In genomic region chr12:81604995-81605784, GRCm38 (mm10) we compare ENCODE assay signal across 33 mouse cellular contexts. TPM values are rescaled to one million over a fixed set of nuclear protein-coding genes. Genes with fewer than 3 reads are reported as not detected.
DNase-seq lines count a peak whose midpoint lies in the region; ATAC-seq and TF ChIP-seq lines count a peak whose summit lies in the region.
"Had no signal": no experiment of that assay in that cellular context is flagged by ENCODE, and none has a peak within 500 bp of the region (broad histone marks: within the 10 kb centered on the region; RNA-seq: fewer than 3 reads in every experiment).

No protein-coding gene starts in this region.

- no peaks in the 10 kb centered on the region for H3K9me3 ChIP-seq in hindbrain, embryonic 13.5 days
- H3K9me3 ChIP-seq in hindbrain, embryonic 12.5 days (replicated peaks), result no peaks in the 10 kb centered on the region
- no peaks in the 10 kb centered on the region for H3K9me3 ChIP-seq in limb, embryonic 14.5 days (ENCODE audit: control insufficient read depth, low read length)
- H3K9me3 ChIP-seq in limb, embryonic 10.5 days (replicated peaks), result no peaks in the 10 kb centered on the region
- H3K9me3 ChIP-seq in neural tube, embryonic 14.5 days (ENCODE audit: control insufficient read depth, low read length), result no peaks in the 10 kb centered on the region
- H3K9me3 ChIP-seq: embryonic facial prominence, embryonic 12.5 days; heart, embryonic 12.5 days had no signal

- H3K4me2 ChIP-seq in hindbrain, embryonic 13.5 days, result no peak overlapping the region
- H3K4me2 ChIP-seq in hindbrain, embryonic 12.5 days (replicated peaks), result no peak overlapping the region
- no peak overlapping the region for H3K4me2 ChIP-seq in limb, embryonic 14.5 days (replicated peaks; ENCODE audit: low read depth, low read length, severe bottlenecking)
- H3K4me2 ChIP-seq in neural tube, embryonic 14.5 days (ENCODE audit: low read depth, low read length), result no peak overlapping the region
- H3K4me2 ChIP-seq: embryonic facial prominence, embryonic 12.5 days; heart, embryonic 12.5 days; lung, embryonic 14.5 days; midbrain, embryonic 11.5 days had no signal

- peak overlapping the region; percentile 56 for H3K27ac ChIP-seq in hindbrain, embryonic 13.5 days
- no peak overlapping the region for H3K27ac ChIP-seq in hindbrain, embryonic 12.5 days
- H3K27ac ChIP-seq in limb, embryonic 14.5 days (replicated peaks; ENCODE audit: low read depth, low read length), result no peak overlapping the region
- H3K27ac ChIP-seq in limb, embryonic 10.5 days, result no peak overlapping the region
- no peak overlapping the region for H3K27ac ChIP-seq in neural tube, embryonic 14.5 days (ENCODE audit: low read depth, low read length)
- H3K27ac ChIP-seq: embryonic facial prominence, embryonic 12.5 days; heart, adult 2 months; liver, embryonic 14.5 days; stomach, postnatal 0 days had no signal

- H3K9ac ChIP-seq in hindbrain, embryonic 13.5 days, result no peak overlapping the region
- no peak overlapping the region for H3K9ac ChIP-seq in hindbrain, embryonic 12.5 days
- no peak overlapping the region for H3K9ac ChIP-seq in limb, embryonic 14.5 days (ENCODE audit: low read depth, low read length, severe bottlenecking)
- H3K9ac ChIP-seq in neural tube, embryonic 14.5 days (replicated peaks; ENCODE audit: low read depth, low read length), result no peak overlapping the region
- H3K9ac ChIP-seq: embryonic facial prominence, embryonic 12.5 days; heart, embryonic 12.5 days; liver, embryonic 14.5 days; lung, embryonic 14.5 days had no signal

- H3K4me3 ChIP-seq in hindbrain, embryonic 13.5 days, result no peak overlapping the region
- H3K4me3 ChIP-seq in hindbrain, embryonic 12.5 days, result no peak overlapping the region
- H3K4me3 ChIP-seq in limb, embryonic 14.5 days (replicated peaks; ENCODE audit: low read length), result no peak overlapping the region
- H3K4me3 ChIP-seq in limb, embryonic 10.5 days, result no peak overlapping the region
- no peak overlapping the region for H3K4me3 ChIP-seq in neural tube, embryonic 14.5 days (ENCODE audit: low read depth, low read length)
- H3K4me3 ChIP-seq: embryonic facial prominence, embryonic 12.5 days; heart, adult 2 months; heart, embryonic 12.5 days had no signal

- TF ChIP-seq POLR2A in limb, embryonic 14.5 days (IDR thresholded peaks at IDR 0.05; ENCODE audit: borderline replicate concordance, extremely low read depth, insufficient read depth, insufficient read length), result no peak

- H3K4me1 ChIP-seq in hindbrain, embryonic 13.5 days (replicated peaks), result 0 out of 2 replicates have a peak, but pooled peaks cover 7% of the 10 kb centered on the region
- H3K4me1 ChIP-seq in hindbrain, embryonic 12.5 days, result no peaks in the 10 kb centered on the region
- no peaks in the 10 kb centered on the region for H3K4me1 ChIP-seq in limb, embryonic 14.5 days (ENCODE audit: control insufficient read depth, insufficient read depth, low read length)
- H3K4me1 ChIP-seq in limb, embryonic 10.5 days, result no peaks in the 10 kb centered on the region
- no peaks in the 10 kb centered on the region for H3K4me1 ChIP-seq in neural tube, embryonic 14.5 days (ENCODE audit: control insufficient read depth, insufficient read depth, low read length)
- H3K4me1 ChIP-seq: embryonic facial prominence, embryonic 12.5 days had no signal

- no peak for ATAC-seq in hindbrain, embryonic 13.5 days (ENCODE audit: low FRiP score)
- no peak for ATAC-seq in hindbrain, embryonic 12.5 days (ENCODE audit: low FRiP score)
- no peak for ATAC-seq in limb, embryonic 14.5 days (ENCODE audit: low FRiP score, low read depth)
- ATAC-seq in neural tube, embryonic 14.5 days (ENCODE audit: low read depth), result peak; percentile 58; the same call in 1 of the 2 replicates
- ATAC-seq in erythroid progenitor cell, adult 5-6 weeks (replicated peaks; ENCODE audit: low FRiP score, poor library complexity, severe bottlenecking), result no peak
- ATAC-seq: forebrain, embryonic 16.5 days; intestine, postnatal 0 days; Patski had no signal

- H3K36me3 ChIP-seq in hindbrain, embryonic 13.5 days, result no peaks in the 10 kb centered on the region
- no peaks in the 10 kb centered on the region for H3K36me3 ChIP-seq in hindbrain, embryonic 12.5 days
- H3K36me3 ChIP-seq in limb, embryonic 14.5 days (ENCODE audit: control insufficient read depth, insufficient read depth, low read length), result no peaks in the 10 kb centered on the region
- no peaks in the 10 kb centered on the region for H3K36me3 ChIP-seq in limb, embryonic 10.5 days
- no peaks in the 10 kb centered on the region for H3K36me3 ChIP-seq in neural tube, embryonic 14.5 days (ENCODE audit: control insufficient read depth, insufficient read depth, low read length)
- H3K36me3 ChIP-seq: embryonic facial prominence, embryonic 12.5 days; heart, embryonic 12.5 days had no signal

- 58% methylated on average over 5 of the region's 5 CpGs for WGBS in hindbrain, embryonic 13.5 days
- 66% methylated on average over 5 of the region's 5 CpGs for WGBS in hindbrain, embryonic 12.5 days
- 51% methylated on average over 5 of the region's 5 CpGs for WGBS in limb, embryonic 14.5 days
- 62% methylated on average over 5 of the region's 5 CpGs for WGBS in limb, embryonic 10.5 days
- WGBS in neural tube, embryonic 14.5 days, result 45% methylated on average over 5 of the region's 5 CpGs

- peaks cover 3% of the 10 kb centered on the region; the same call in 1 of the 2 replicates for H3K27me3 ChIP-seq in hindbrain, embryonic 13.5 days
- 0 out of 2 replicates have a peak, but pooled peaks cover 5% of the 10 kb centered on the region for H3K27me3 ChIP-seq in hindbrain, embryonic 12.5 days
- no peaks in the 10 kb centered on the region for H3K27me3 ChIP-seq in limb, embryonic 14.5 days (ENCODE audit: control insufficient read depth, insufficient read depth, low read length)
- H3K27me3 ChIP-seq in limb, embryonic 10.5 days (ENCODE audit: low read depth, poor library complexity, severe bottlenecking), result no peaks in the 10 kb centered on the region
- no peaks in the 10 kb centered on the region for H3K27me3 ChIP-seq in neural tube, embryonic 14.5 days (ENCODE audit: control insufficient read depth, insufficient read depth, low read length)
- H3K27me3 ChIP-seq: embryonic facial prominence, embryonic 12.5 days; Patski had no signal

- peak; percentile 3 for DNase-seq in limb, embryonic 14.5 days (ENCODE audit: low spot score)
- no peak for DNase-seq in limb, embryonic 10.5 days (ENCODE audit: low spot score)
- DNase-seq in MN1 (ENCODE audit: low spot score), result peak; percentile 81
- no peak for DNase-seq in left cerebral cortex, adult 9 months (ENCODE audit: low spot score in 2 of 2)
- DNase-seq: adrenal gland, postnatal 25 days; B cell, adult 2 months; cerebellum, adult 11-12 months; cerebellum, postnatal 14 days; heart, adult 2 months; heart, postnatal 4 days; kidney, adult 9 months; kidney, postnatal 36 days; left cerebral cortex, postnatal 4 days; liver; lung, embryonic 14.5 days; right cerebral cortex, postnatal 4 days; thymus, adult 18-20 months; thymus, postnatal 25 days had no signal

RNA-seq across cellular contexts. Expression of gene Med6, which starts 10.4 kb away (rescaled TPM):
- polyA plus RNA-seq in hindbrain, embryonic 13.5 days (2015; fragmentation: Nextera tagmentation; extraction: Ambion mirVana), result 50.1 and 51.9 TPM in 2 replicates
- polyA plus RNA-seq in hindbrain, embryonic 12.5 days (2016; fragmentation: Nextera tagmentation; extraction: Ambion mirVana), result 62.1 and 65.5 TPM in 2 replicates
- polyA plus RNA-seq in limb, embryonic 14.5 days (2012; rRNA removed), result 49.4 and 57.5 TPM in 2 replicates
- 72.6 and 73.1 TPM in 2 replicates for polyA plus RNA-seq in limb, embryonic 14.5 days (2014; fragmentation: Nextera tagmentation; extraction: Ambion mirVana)
- polyA plus RNA-seq in limb, embryonic 10.5 days (2016; fragmentation: Nextera tagmentation; extraction: Ambion mirVana), result 91.4 and 93.6 TPM in 2 replicates
- 39.5 and 46.1 TPM in 2 replicates for polyA plus RNA-seq in neural tube, embryonic 14.5 days (2014; fragmentation: Nextera tagmentation; extraction: Ambion mirVana)
- 28.9 and 29.6 TPM in 2 replicates for total RNA-seq in erythroid progenitor cell, adult 5-6 weeks (2015; ENCODE audit: low replicate concordance)
- 91.9 and 102 TPM in 2 replicates for total RNA-seq in erythroid progenitor cell, adult 5-6 weeks (2017; ENCODE audit: low replicate concordance)

RNA-seq across cellular contexts. Expression of gene Ttc9, which starts 25.9 kb away (rescaled TPM):
- 8.7 and 9.6 TPM in 2 replicates for polyA plus RNA-seq in hindbrain, embryonic 13.5 days (2015; fragmentation: Nextera tagmentation; extraction: Ambion mirVana)
- 5.5 and 6.3 TPM in 2 replicates for polyA plus RNA-seq in hindbrain, embryonic 12.5 days (2016; fragmentation: Nextera tagmentation; extraction: Ambion mirVana)
- 1.1 TPM in 2 replicates for polyA plus RNA-seq in limb, embryonic 14.5 days (2012; rRNA removed)
- 1.2 and 1.6 TPM in 2 replicates for polyA plus RNA-seq in limb, embryonic 14.5 days (2014; fragmentation: Nextera tagmentation; extraction: Ambion mirVana)
- polyA plus RNA-seq in limb, embryonic 10.5 days (2016; fragmentation: Nextera tagmentation; extraction: Ambion mirVana), result 0.69 and 0.73 TPM in 2 replicates
- 15.9 and 19.7 TPM in 2 replicates for polyA plus RNA-seq in neural tube, embryonic 14.5 days (2014; fragmentation: Nextera tagmentation; extraction: Ambion mirVana)
- not detected in 2 replicates for total RNA-seq in erythroid progenitor cell, adult 5-6 weeks (2015; ENCODE audit: low replicate concordance)
- total RNA-seq in erythroid progenitor cell, adult 5-6 weeks (2017; ENCODE audit: low replicate concordance), result not detected in 2 replicates
- total RNA-seq: megakaryocyte progenitor cell, adult 5-6 weeks; monocyte, adult 5-6 weeks had no signal

RNA-seq across cellular contexts. Expression of gene Adam21, which starts 36.9 kb away (rescaled TPM):
- 0.93 and 1.00 TPM in 2 replicates for polyA plus RNA-seq in hindbrain, embryonic 13.5 days (2015; fragmentation: Nextera tagmentation; extraction: Ambion mirVana)
- polyA plus RNA-seq in hindbrain, embryonic 12.5 days (2016; fragmentation: Nextera tagmentation; extraction: Ambion mirVana), result 0.67 and 0.70 TPM in 2 replicates
- 0.11 and 0.20 TPM in 2 replicates for polyA plus RNA-seq in limb, embryonic 14.5 days (2012; rRNA removed)
- polyA plus RNA-seq in limb, embryonic 14.5 days (2014; fragmentation: Nextera tagmentation; extraction: Ambion mirVana), result 0.22 and 0.23 TPM in 2 replicates
- 0.41 and 0.46 TPM in 2 replicates for polyA plus RNA-seq in limb, embryonic 10.5 days (2016; fragmentation: Nextera tagmentation; extraction: Ambion mirVana)
- polyA plus RNA-seq in neural tube, embryonic 14.5 days (2014; fragmentation: Nextera tagmentation; extraction: Ambion mirVana), result 1.6 TPM in 2 replicates
- not detected in 2 replicates for total RNA-seq in erythroid progenitor cell, adult 5-6 weeks (2015; ENCODE audit: low replicate concordance)
- total RNA-seq in erythroid progenitor cell, adult 5-6 weeks (2017; ENCODE audit: low replicate concordance), result not detected in 2 replicates
- total RNA-seq: monocyte, adult 5-6 weeks had no signal
- polyA plus RNA-seq: heart, adult 2 months; intestine, postnatal 0 days; spleen, adult 2 months had no signal

Comparison
In these comparisons a context has a peak if more than half of its experiments do, and no peak if none do; other contexts are left out.
1. DNase-seq: peak in limb, embryonic 14.5 days (single experiment) and MN1 (single experiment); none in limb, embryonic 10.5 days (single experiment) and left cerebral cortex, adult 9 months (0 of 2).